Mouse (Mus musculus): Measurements from ENCODE around the gene Lbhd1. TPM values are rescaled to one million over a fixed set of nuclear protein-coding genes. Genes with fewer than 3 reads are reported as not detected.

Lbhd1 gene
- polyA plus RNA-seq, 1 experiment from 2014 or later, result 70.8 TPM

DNA sequence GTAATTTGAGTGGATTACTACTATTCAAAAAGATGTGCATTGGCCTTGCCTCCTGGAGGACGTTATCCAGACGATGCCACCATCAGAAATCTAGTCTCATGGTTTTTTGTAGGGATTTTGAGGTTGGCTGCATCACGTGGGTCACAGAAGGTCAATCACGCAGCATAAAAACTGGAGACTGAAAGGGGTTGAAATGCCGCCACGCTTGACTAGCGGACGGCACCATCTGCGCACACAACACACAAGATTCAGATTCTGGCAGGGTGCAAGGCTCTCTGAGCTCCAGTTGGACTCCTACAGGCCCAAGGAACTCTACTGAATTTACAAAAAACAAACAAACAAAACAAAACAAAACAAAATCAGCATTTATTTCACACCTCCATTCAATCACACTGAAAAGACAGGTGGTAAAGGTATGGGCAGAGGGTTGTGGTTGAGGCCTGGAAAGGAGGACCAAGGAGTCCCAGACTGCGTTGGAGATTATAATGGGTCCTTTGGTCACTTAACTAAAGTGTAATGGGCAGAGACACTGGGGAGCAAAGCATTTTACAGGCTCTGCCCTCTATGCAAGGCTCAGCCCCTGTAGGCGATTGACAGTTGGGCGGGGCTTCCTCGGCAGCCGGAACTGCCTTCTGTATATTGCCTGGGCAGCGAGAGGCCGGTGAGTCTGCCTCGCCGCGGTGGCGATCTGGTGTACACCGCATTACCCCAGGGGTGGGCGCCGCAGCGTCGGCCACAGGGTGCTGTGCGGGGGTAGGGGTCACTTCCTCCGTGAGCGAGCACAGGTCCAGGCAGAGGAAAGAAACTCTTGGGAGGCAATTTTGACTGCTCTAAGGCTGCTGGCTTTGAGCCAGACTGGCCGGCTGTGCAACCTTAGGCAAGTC is 43.4 kb upstream of the Lbhd1 start:
- ATAC-seq (replicated peaks; ENCODE audit: low FRiP score, low read depth) (peak; percentile 57), DNase-seq (ENCODE audit: low spot score) (peak; percentile 84)
- Histone ChIP-seq H3K36me3 (ENCODE audit: insufficient read depth, low read length) (0 out of 2 replicates have a peak, but pooled peaks cover 5% of the 10 kb centered on the region), H3K9ac (ENCODE audit: low read depth, low read length) (peak overlapping the region; percentile 63), H3K27me3 (ENCODE audit: insufficient read depth, low read length) (no peaks in the 10 kb centered on the region), H3K9me3 (replicated peaks; ENCODE audit: low read length) (no peaks in the 10 kb centered on the region), H3K27ac (peak overlapping the region; percentile 52), H3K4me1 (replicated peaks; ENCODE audit: insufficient read depth, low read length) (peaks cover 23% of the 10 kb centered on the region), H3K4me3 (replicated peaks; ENCODE audit: low read depth, low read length) (peak overlapping the region; percentile 46), H3K4me2 (ENCODE audit: low read length) (peak overlapping the region; percentile 79)
- WGBS, result 22% methylated on average over 29 of the region's 29 CpGs
- no peak; the same call in 1 of the 2 replicates for TF ChIP-seq CTCF (IDR thresholded peaks at IDR 0.05; ENCODE audit: low read depth)

DNA sequence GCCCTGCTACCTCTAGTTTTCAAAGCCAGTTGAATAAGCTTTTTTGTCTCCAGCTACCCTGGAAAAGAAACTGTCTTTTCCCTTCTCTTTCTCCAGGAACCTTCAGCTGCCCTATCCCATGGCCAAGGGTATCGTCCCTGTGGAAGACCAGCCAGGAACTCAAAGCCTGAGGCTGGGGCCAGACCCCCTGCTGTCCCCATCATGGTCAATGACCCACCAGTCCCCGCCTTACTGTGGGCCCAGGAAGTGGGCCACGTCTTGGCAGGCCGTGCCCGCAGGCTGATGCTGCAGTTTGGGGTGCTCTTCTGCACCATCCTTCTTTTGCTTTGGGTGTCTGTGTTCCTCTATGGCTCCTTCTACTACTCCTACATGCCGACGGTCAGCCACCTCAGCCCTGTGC is 42.5 kb upstream of the Lbhd1 start:
- no peak for TF ChIP-seq CTCF (IDR thresholded peaks at IDR 0.05; ENCODE audit: low read depth)
- H3K36me3 ChIP-seq (ENCODE audit: insufficient read depth, low read length), result 0 out of 2 replicates have a peak, but pooled peaks cover 10% of the 10 kb centered on the region
- H3K4me2 ChIP-seq (ENCODE audit: low read length), result peak overlapping the region; percentile 79
- H3K4me1 ChIP-seq (replicated peaks; ENCODE audit: insufficient read depth, low read length), result peaks cover 23% of the 10 kb centered on the region
- no peaks in the 10 kb centered on the region for H3K27me3 ChIP-seq (ENCODE audit: insufficient read depth, low read length)
- peak overlapping the region; percentile 63 for H3K9ac ChIP-seq (ENCODE audit: low read depth, low read length)
- no peaks in the 10 kb centered on the region for H3K9me3 ChIP-seq (replicated peaks; ENCODE audit: low read length)
- peak overlapping the region; percentile 52; the same call in 1 of the 2 replicates for H3K27ac ChIP-seq
- no peak overlapping the region; the same call in 1 of the 2 replicates for H3K4me3 ChIP-seq (replicated peaks; ENCODE audit: low read depth, low read length)
- ATAC-seq (replicated peaks; ENCODE audit: low FRiP score, low read depth), result no peak
- no peak for DNase-seq (ENCODE audit: low spot score)
- 85% methylated on average over 7 of the region's 7 CpGs for WGBS

GRCm38 (mm10) chr19:8842961-8843360 is 40.6 kb upstream of the Lbhd1 start:
- 0 out of 2 replicates have a peak, but pooled peaks cover 20% of the 10 kb centered on the region for H3K36me3 ChIP-seq (ENCODE audit: insufficient read depth, low read length)
- H3K27ac ChIP-seq, result no peak overlapping the region
- no peak for TF ChIP-seq CTCF (IDR thresholded peaks at IDR 0.05; ENCODE audit: low read depth)
- ATAC-seq (replicated peaks; ENCODE audit: low FRiP score, low read depth) (no peak), DNase-seq (ENCODE audit: low spot score) (no peak)
- no peak overlapping the region for H3K4me3 ChIP-seq (replicated peaks; ENCODE audit: low read depth, low read length)
- H3K9ac ChIP-seq (ENCODE audit: low read depth, low read length), result no peak overlapping the region
- 90% methylated on average over 6 of the region's 6 CpGs for WGBS
- H3K27me3 ChIP-seq (ENCODE audit: insufficient read depth, low read length), result no peaks in the 10 kb centered on the region
- H3K4me1 ChIP-seq (replicated peaks; ENCODE audit: insufficient read depth, low read length), result peaks cover 23% of the 10 kb centered on the region
- no peak overlapping the region for H3K4me2 ChIP-seq (ENCODE audit: low read length)
- H3K9me3 ChIP-seq (replicated peaks; ENCODE audit: low read length), result no peaks in the 10 kb centered on the region

- Histone ChIP-seq H3K36me3 (ENCODE audit: insufficient read depth, low read length) (0 out of 2 replicates have a peak, but pooled peaks cover 20% of the 10 kb centered on the region), H3K4me3 (replicated peaks; ENCODE audit: low read depth, low read length) (no peak overlapping the region), H3K4me2 (ENCODE audit: low read length) (no peak overlapping the region), H3K27ac (no peak overlapping the region), H3K4me1 (replicated peaks; ENCODE audit: insufficient read depth, low read length) (peaks cover 11% of the 10 kb centered on the region), H3K27me3 (ENCODE audit: insufficient read depth, low read length) (no peaks in the 10 kb centered on the region), H3K9ac (ENCODE audit: low read depth, low read length) (no peak overlapping the region), H3K9me3 (replicated peaks; ENCODE audit: low read length) (no peaks in the 10 kb centered on the region)
- TF ChIP-seq CTCF (IDR thresholded peaks at IDR 0.05; ENCODE audit: low read depth), result peak; percentile 85
- WGBS, result 60% methylated on average over 5 of the region's 5 CpGs
- DNase-seq (ENCODE audit: low spot score) (peak; percentile 90), ATAC-seq (replicated peaks; ENCODE audit: low FRiP score, low read depth) (no peak)
Observed at GRCm38 (mm10) chr19:8844371-8845129, 39.0 kb upstream of the Lbhd1 start.

DNA sequence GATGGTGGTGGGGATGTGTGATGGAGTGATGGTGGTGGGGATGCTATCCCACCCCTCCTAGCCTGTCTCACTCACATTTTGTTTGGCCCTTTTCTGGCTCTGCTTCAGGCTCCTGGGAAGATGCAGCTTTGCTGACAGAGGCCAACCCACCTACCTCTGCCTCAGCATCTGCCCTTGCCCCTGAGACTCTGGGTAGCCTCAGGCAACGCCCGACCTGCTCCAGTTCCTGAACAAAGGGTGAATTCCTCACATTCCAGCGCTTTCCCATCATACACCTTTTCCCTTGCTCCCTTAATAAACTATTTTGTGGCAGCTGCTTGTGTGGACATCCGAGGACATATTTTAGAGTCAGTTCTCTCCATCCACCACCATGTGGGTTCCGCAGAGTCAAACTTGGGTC is 35.2 kb upstream of the Lbhd1 start:
- no peaks in the 10 kb centered on the region for H3K27me3 ChIP-seq (ENCODE audit: insufficient read depth, low read length)
- TF ChIP-seq CTCF (IDR thresholded peaks at IDR 0.05; ENCODE audit: low read depth), result no peak
- WGBS, result 67% methylated on average over 5 of the region's 5 CpGs
- no peak overlapping the region for H3K4me2 ChIP-seq (ENCODE audit: low read length)
- H3K9ac ChIP-seq (ENCODE audit: low read depth, low read length), result no peak overlapping the region
- no peak overlapping the region for H3K27ac ChIP-seq
- no peaks in the 10 kb centered on the region for H3K9me3 ChIP-seq (replicated peaks; ENCODE audit: low read length)
- 0 out of 2 replicates have a peak, but pooled peaks cover 18% of the 10 kb centered on the region for H3K36me3 ChIP-seq (ENCODE audit: insufficient read depth, low read length)
- ATAC-seq (replicated peaks; ENCODE audit: low FRiP score, low read depth) (no peak), DNase-seq (ENCODE audit: low spot score) (no peak)
- no peak overlapping the region for H3K4me3 ChIP-seq (replicated peaks; ENCODE audit: low read depth, low read length)
- no peaks in the 10 kb centered on the region for H3K4me1 ChIP-seq (replicated peaks; ENCODE audit: insufficient read depth, low read length)

DNA sequence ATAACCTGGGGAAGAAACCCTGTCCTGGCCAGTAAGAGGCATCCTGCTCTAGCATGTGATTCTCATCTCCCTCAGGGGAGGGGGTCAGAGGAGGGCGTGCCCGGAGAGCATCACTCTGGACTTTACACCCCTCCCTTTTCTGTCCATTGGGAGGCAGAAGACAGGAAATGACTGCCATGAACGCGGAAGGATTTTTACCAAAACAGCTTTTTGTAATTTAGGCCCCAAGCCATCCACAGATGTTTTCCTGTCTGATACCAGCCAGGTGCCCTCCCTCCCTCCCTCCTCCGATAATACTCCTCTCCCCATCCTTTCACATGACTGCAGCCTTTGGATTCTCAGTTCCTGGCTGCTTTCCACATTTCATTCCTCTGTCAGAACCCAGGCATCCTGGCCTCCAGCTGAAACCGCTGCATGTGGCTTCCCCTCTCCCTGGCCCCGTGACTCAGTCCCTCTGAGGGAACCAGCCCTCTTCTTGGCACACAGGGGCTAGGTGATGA is 33.1 kb upstream of the Lbhd1 start, which contains the start of gene Lrrn4cl:
Gene Lrrn4cl, plus strand, starts transcription at position 367 of the 500 bp plus-strand sequence.
- Histone ChIP-seq H3K9me3 (replicated peaks; ENCODE audit: low read length) (no peaks in the 10 kb centered on the region), H3K27me3 (ENCODE audit: insufficient read depth, low read length) (no peaks in the 10 kb centered on the region), H3K9ac (ENCODE audit: low read depth, low read length) (no peak within 1 kb of the TSS), H3K4me2 (ENCODE audit: low read length) (no peak within 1 kb of the TSS), H3K36me3 (ENCODE audit: insufficient read depth, low read length) (0 out of 2 replicates have a peak, but pooled peaks cover 14% of the 10 kb centered on the region), H3K4me3 (replicated peaks; ENCODE audit: low read depth, low read length) (no peak within 1 kb of the TSS), H3K27ac (peak within 1 kb of the TSS; percentile 8), H3K4me1 (replicated peaks; ENCODE audit: insufficient read depth, low read length) (no peaks in the 10 kb centered on the region)
- peak; percentile 87 for ATAC-seq (replicated peaks; ENCODE audit: low FRiP score, low read depth)
- WGBS, result 28% methylated on average over 7 of the region's 7 CpGs
- peak; percentile 84 for DNase-seq (ENCODE audit: low spot score)
- no peak for TF ChIP-seq CTCF (IDR thresholded peaks at IDR 0.05; ENCODE audit: low read depth)

All from kidney, postnatal 0 days (tissue).